Mouse (Mus musculus) lung, embryonic 14.5 days (tissue): ENCODE results near the gene Pah. TPM values are rescaled to one million over a fixed set of nuclear protein-coding genes. Genes with fewer than 3 reads are reported as not detected.

ENCODE experiments used
- ATAC-seq: fragments of 200-750 bp; cut with Nextera tagmentation; 2 replicates; pipeline ENCODE4 v1.8.0; 2017; ENCODE audit warnings: mild to moderate bottlenecking, moderate TSS enrichment, moderate library complexity; ENCODE audit not compliant: insufficient read depth
- DNase-seq: peaks from one replicate; pipeline ENCODE4 v3.0.0-alpha.2; 2015
- H3K27ac ChIP-seq: fragments of 300-500 bp; sonication (generic); 2 replicates; pipeline ENCODE4 v1.5.1; 2014; ENCODE audit warnings: low read depth, mild to moderate bottlenecking, moderate library complexity
- H3K27me3 ChIP-seq: fragments of 300-500 bp; sonication (generic); 2 replicates; pipeline ENCODE4 v1.6.1; 2014; ENCODE audit warnings: low read length, control low read depth; ENCODE audit not compliant: insufficient read depth
- H3K36me3 ChIP-seq: fragments of 300-500 bp; sonication (generic); 2 replicates; pipeline ENCODE4 v1.6.1; 2014; ENCODE audit warnings: control low read depth; ENCODE audit not compliant: insufficient read depth
- H3K4me1 ChIP-seq: fragments of 300-500 bp; sonication (generic); 2 replicates; pipeline ENCODE4 v1.6.1; 2014; ENCODE audit warnings: antibody characterized with exemption, control low read depth; ENCODE audit not compliant: insufficient read depth
- H3K4me2 ChIP-seq: fragments of 300-500 bp; sonication (generic); 2 replicates; pipeline ENCODE4 v1.6.1; 2014; ENCODE audit warnings: mild to moderate bottlenecking
- H3K4me3 ChIP-seq: fragments of 300-500 bp; sonication (generic); 2 replicates; pipeline ENCODE4 v1.5.1; 2014; ENCODE audit warnings: low read depth, low read length
- H3K9ac ChIP-seq: fragments of 300-500 bp; sonication (generic); 2 replicates; pipeline ENCODE4 v1.6.1; 2014
- H3K9me3 ChIP-seq: fragments of 300-500 bp; sonication (generic); 2 replicates; pipeline ENCODE4 v1.6.1; 2016; ENCODE audit warnings: low read depth, low read length, control low read depth
- CTCF ChIP-seq: IDR thresholded peaks from 2 replicates; pipeline ENCODE4 v1.5.1; 2016; ENCODE audit warnings: antibody characterized with exemption, low read depth
- WGBS: fragments of 180-500 bp; shearing (Covaris S2); extraction: QIAGEN DNeasy Blood & Tissue Kit; methylation state at CpG from one replicate; pipeline ENCODE4 v1.1.7; 2014; 5-methylcytosine and 5-hydroxymethylcytosine counted together
- polyA plus RNA-seq: library from polyadenylated mRNA; unstranded; fragments of >200 nt; fragmentation: Nextera tagmentation; extraction: Ambion mirVana; gene quantifications from 2 replicates; pipeline ENCODE4 v1.2.1, GENCODE M21; 2014

Gene Pah
- polyA plus RNA-seq, 1 experiment from 2014 or later: not detected

GRCm38 (mm10) chr10:87546299-87547234, 25.0 kb downstream of the Pah start:
- no peak overlapping the region for H3K27ac ChIP-seq
- DNase-seq: no peak

GRCm38 (mm10) chr10:87552726-87553125, 31.1 kb downstream of the Pah start:
- H3K27me3 ChIP-seq: no peaks in the 10 kb centered on the region
- peak; percentile 99 for TF ChIP-seq CTCF
- peak overlapping the region; percentile 38; the same call in 1 of the 2 replicates for H3K4me2 ChIP-seq
- 28% methylated on average over 8 of the region's 8 CpGs for WGBS
- peak; percentile 74 for ATAC-seq
- no peaks in the 10 kb centered on the region for H3K9me3 ChIP-seq
- H3K4me1 ChIP-seq: no peaks in the 10 kb centered on the region
- no peak overlapping the region for H3K4me3 ChIP-seq
- H3K36me3 ChIP-seq: no peaks in the 10 kb centered on the region
- H3K9ac ChIP-seq: no peak overlapping the region
- DNase-seq: peak; percentile 89
- H3K27ac ChIP-seq: no peak overlapping the region

More at GRCm38 (mm10) chr10:87546299-87547234, 25.0 kb downstream of the Pah start:
- no peak for ATAC-seq
- Histone ChIP-seq H3K4me3 (no peak overlapping the region), H3K27me3 (no peaks in the 10 kb centered on the region), H3K9me3 (no peaks in the 10 kb centered on the region), H3K4me2 (no peak overlapping the region), H3K9ac (no peak overlapping the region), H3K4me1 (no peaks in the 10 kb centered on the region), H3K36me3 (no peaks in the 10 kb centered on the region)
- no peak for TF ChIP-seq CTCF
- WGBS: 47% methylated on average over 19 of the region's 19 CpGs

- DNase-seq (no peak), ATAC-seq (no peak)
- Histone ChIP-seq H3K27ac (no peak overlapping the region), H3K9ac (no peak overlapping the region), H3K4me3 (no peak overlapping the region), H3K4me2 (no peak overlapping the region), H3K9me3 (no peaks in the 10 kb centered on the region), H3K27me3 (no peaks in the 10 kb centered on the region), H3K4me1 (no peaks in the 10 kb centered on the region), H3K36me3 (no peaks in the 10 kb centered on the region)
- no peak for TF ChIP-seq CTCF
- 46% methylated on average over 2 of the region's 2 CpGs for WGBS
Measured at GRCm38 (mm10) chr10:87556441-87556840, 34.8 kb downstream of the Pah start.

- no peaks in the 10 kb centered on the region for H3K9me3 ChIP-seq
- 75% methylated on average over 9 of the region's 9 CpGs for WGBS
- TF ChIP-seq CTCF: no peak
- no peak overlapping the region for H3K9ac ChIP-seq
- H3K4me3 ChIP-seq: no peak overlapping the region
- no peaks in the 10 kb centered on the region for H3K36me3 ChIP-seq
- ATAC-seq (no peak), DNase-seq (no peak)
- no peak overlapping the region for H3K27ac ChIP-seq
- H3K4me2 ChIP-seq: no peak overlapping the region
- no peaks in the 10 kb centered on the region for H3K27me3 ChIP-seq
- H3K4me1 ChIP-seq: no peaks in the 10 kb centered on the region
Measured at GRCm38 (mm10) chr10:87563818-87564217, 42.2 kb downstream of the Pah start.

GRCm38 (mm10) chr10:87565712-87566111, 44.1 kb downstream of the Pah start:
- WGBS: 48% methylated on average over 2 of the region's 2 CpGs
- no peak for DNase-seq
- no peak for TF ChIP-seq CTCF

GRCm38 (mm10) chr10:87572500-87572899, 50.9 kb downstream of the Pah start:
- Histone ChIP-seq H3K9me3 (no peaks in the 10 kb centered on the region), H3K36me3 (no peaks in the 10 kb centered on the region), H3K9ac (no peak overlapping the region), H3K27ac (no peak overlapping the region), H3K4me2 (no peak overlapping the region), H3K4me1 (no peaks in the 10 kb centered on the region), H3K4me3 (no peak overlapping the region), H3K27me3 (no peaks in the 10 kb centered on the region)
- ATAC-seq (no peak), DNase-seq (no peak)
- TF ChIP-seq CTCF: no peak
- 75% methylated on average over 4 of the region's 4 CpGs for WGBS

More at GRCm38 (mm10) chr10:87565712-87566111, 44.1 kb downstream of the Pah start:
- H3K9me3 ChIP-seq: no peaks in the 10 kb centered on the region
- no peaks in the 10 kb centered on the region for H3K4me1 ChIP-seq
- no peak overlapping the region for H3K9ac ChIP-seq
- no peaks in the 10 kb centered on the region for H3K27me3 ChIP-seq
- H3K4me2 ChIP-seq: no peak overlapping the region
- H3K27ac ChIP-seq: no peak overlapping the region
- no peaks in the 10 kb centered on the region for H3K36me3 ChIP-seq
- no peak for ATAC-seq
- H3K4me3 ChIP-seq: no peak overlapping the region

GRCm38 (mm10) chr10:87586696-87587095, 65.1 kb downstream of the Pah start:
- WGBS: 90% methylated on average over 1 of the region's 1 CpGs
- TF ChIP-seq CTCF: no peak
- Histone ChIP-seq H3K9me3 (no peaks in the 10 kb centered on the region), H3K4me2 (no peak overlapping the region), H3K9ac (no peak overlapping the region), H3K4me3 (no peak overlapping the region), H3K4me1 (no peaks in the 10 kb centered on the region), H3K27ac (no peak overlapping the region), H3K27me3 (no peaks in the 10 kb centered on the region), H3K36me3 (no peaks in the 10 kb centered on the region)
- ATAC-seq: no peak
- DNase-seq: peak; percentile 83
